Mouse (Mus musculus) cerebellum, postnatal 10 days (tissue): ENCODE measurements around the gene Lgals1.

Experiments used
- DNase-seq, 2 experiments: peaks; one replicate each; pipeline ENCODE4 v3.0.0; 2021; ENCODE audit warnings: mixed read lengths in 2 of 2

Gene Lgals1

GRCm38 (mm10) chr15:78940325-78940724 is 13.8 kb downstream of the Lgals1 start:
- no peak for DNase-seq

GRCm38 (mm10) chr15:78942663-78943062 is 16.1 kb downstream of the Lgals1 start:
- peak; percentile 91 to 93 for DNase-seq

DNA sequence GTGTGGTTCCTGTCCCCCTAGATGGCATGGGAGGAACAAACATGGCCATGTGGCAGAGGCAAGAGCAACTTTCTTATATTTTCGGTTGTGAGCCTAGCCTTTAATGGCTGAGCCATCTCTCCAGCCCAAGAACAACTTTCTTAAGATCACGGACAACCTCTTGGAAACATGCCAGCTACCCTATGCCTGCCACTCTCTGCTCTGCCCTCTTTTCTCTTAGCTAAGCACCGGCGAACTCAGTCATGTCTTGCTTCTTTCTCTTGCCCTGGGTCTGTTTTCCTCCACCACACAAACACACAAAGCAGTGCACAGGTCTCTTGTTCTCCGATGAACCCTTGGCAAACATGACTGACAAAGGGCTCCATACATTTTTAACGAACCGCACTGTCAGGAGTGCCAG is 19.7 kb downstream of the Lgals1 start:
- no peak for DNase-seq

- peak; percentile 94 to 96 for DNase-seq
Observed at GRCm38 (mm10) chr15:78947657-78948056, 21.1 kb downstream of the Lgals1 start, which contains the start of gene Triobp. Triobp (plus strand) TSS chr15:78947724.

DNA sequence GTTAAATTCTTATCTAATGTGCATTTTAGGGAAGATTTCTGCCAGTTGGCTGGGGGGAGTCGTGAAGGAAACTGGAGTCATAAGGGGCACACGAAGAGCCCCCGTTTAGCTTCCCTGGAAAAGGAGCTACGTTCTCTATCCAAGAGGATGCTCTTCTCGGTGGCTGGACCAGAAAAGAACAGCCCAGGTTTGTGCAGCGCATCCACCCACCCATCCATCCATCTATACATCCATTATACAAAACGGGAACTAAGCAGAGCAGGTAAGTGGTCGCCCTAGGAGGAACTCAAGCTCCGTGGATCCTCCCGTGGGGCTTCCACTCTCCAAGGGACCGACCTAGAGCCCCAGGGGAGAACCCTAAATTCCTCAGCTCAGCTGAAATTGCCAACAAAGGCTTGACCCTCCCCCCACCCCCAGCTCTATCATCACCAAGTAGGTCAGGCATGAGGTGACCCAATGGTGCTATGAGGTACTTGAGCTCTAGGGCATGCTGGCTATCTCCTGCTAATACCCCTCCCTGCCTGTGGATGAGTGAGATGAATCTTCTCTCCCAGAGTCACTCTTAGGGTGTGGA is 21.7 kb downstream of the Lgals1 start:
- peak; percentile 41 for DNase-seq

DNA sequence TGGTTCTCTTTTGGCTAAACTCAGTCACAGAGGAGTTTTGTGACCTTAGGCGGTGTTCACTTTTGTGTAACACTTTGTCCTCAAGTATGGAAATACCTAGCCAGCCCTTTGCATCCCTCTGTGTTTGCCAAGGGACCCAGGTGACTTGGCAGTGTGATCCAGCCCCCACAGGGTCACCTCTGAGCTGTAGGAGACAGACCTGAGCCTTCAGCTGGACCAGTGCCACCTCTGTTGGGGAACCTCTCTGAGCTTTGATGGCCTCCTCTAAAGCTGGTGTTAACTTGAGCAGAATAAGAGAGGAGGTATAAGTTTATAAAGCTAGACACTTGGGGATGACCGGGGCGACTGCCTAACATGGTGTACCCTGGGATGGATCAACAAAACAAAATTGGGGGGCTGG is 22.4 kb downstream of the Lgals1 start:
- peak; percentile 58 to 61 for DNase-seq

GRCm38 (mm10) chr15:78955663-78956062 is 29.1 kb downstream of the Lgals1 start:
- DNase-seq: no peak

- DNase-seq: peak in 1 of 2 experiments; percentile 53
Observed at GRCm38 (mm10) chr15:78956351-78956750, 29.8 kb downstream of the Lgals1 start.

- DNase-seq: no peak
Observed at GRCm38 (mm10) chr15:78957021-78957420, 30.5 kb downstream of the Lgals1 start.

DNA sequence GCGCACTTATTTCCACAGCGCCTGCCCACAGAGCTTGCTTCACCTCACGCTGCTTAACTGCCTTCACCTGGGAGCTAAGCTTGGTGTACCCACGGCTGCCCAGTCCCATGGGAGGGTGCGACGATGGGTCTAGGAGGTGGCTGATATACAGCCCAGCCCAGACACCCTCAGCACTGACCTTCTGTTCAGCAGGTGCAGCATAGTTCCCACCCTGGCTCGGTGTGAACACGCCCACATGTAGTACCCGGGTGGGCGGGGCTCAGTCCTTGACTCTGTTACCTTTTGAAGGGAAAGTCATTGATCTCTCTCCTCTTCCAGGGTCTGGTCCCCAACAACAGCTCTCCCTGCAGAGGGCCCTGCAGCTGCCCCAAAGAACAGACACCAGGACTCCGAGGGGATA is 33.0 kb downstream of the Lgals1 start:
- no peak for DNase-seq

- no peak for DNase-seq
Observed at GRCm38 (mm10) chr15:78960088-78960487, 33.6 kb downstream of the Lgals1 start.

DNA sequence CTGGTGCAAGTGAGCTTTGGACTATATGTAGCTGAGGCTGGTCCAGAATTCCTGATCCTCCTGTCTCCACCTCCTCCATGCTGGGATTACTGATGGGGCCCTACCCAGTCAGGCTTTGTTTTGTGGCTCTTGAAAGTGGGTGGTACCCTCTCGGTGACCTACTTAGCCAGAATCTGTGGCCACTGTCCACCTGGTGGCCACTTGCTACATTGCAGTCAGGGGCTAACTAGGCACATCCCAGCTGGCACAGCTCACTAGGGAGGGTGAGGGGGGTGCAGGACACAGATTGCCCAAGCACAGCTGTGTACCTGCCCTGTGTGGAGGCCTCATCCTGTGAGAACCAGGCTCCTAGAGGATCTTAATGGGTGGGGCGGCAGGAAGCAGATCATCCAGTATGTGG is 36.4 kb downstream of the Lgals1 start:
- DNase-seq: peak; percentile 88 to 91

GRCm38 (mm10) chr15:78971626-78972025 is 45.1 kb downstream of the Lgals1 start:
- DNase-seq: no peak

GRCm38 (mm10) chr15:78973950-78974349 is 47.4 kb downstream of the Lgals1 start:
- peak in 1 of 2 experiments; percentile 30 for DNase-seq

DNA sequence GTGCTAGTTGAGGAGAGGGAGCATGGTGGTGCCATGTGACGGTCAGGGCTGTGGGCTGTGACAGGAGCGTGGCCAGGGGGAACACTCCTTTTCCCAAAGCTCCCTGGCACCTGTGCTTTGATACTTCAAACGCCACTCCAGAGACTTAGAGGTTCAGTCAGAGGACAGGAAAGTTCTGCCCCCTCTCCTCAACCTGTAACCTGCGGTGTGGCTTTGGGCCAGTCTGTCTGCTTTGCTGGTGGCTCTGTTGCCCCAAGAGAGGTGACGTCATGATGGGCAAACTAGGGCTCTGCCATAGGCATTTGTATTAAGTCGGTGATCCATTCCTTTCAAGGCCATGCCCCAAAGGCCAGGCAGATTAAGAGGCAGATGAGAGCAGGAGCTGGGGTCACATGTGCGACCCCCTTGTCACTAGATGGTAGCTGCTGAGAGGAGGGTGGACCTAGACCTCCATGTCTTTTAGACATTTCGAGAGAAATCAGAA is 51.2 kb downstream of the Lgals1 start:
- DNase-seq: no peak

- DNase-seq: peak in 1 of 2 experiments; percentile 40
Observed at GRCm38 (mm10) chr15:78978875-78979274, 52.4 kb downstream of the Lgals1 start.
